Mouse (Mus musculus) mammary gland, adult 2 months (tissue): ENCODE results near the gene Actr3b. TPM values are rescaled to one million over a fixed set of nuclear protein-coding genes. Genes with fewer than 3 reads are reported as not detected.

Experiments
- polyA plus RNA-seq: library from polyadenylated mRNA; depleted of rRNA; stranded (reverse); fragments of >200 nt; gene quantifications from 2 replicates; pipeline ENCODE4 v1.2.3, GENCODE M21; 2012; ENCODE audit warnings: low replicate concordance; rRNA removed

Actr3b gene
- polyA plus RNA-seq: 1.6 and 1.9 TPM in 2 replicates

GRCm38 (mm10) chr5:25759460-25760409 is at the start of gene Actr3b:
Actr3b (plus strand) TSS chr5:25759997.

Other genes with a start within 250 kb of the Actr3b start
- gene Cct8l1, start 243.9 kb upstream of the Actr3b start, polyA plus RNA-seq: 0.16 TPM in 1 of 2 replicates, not detected in the other
- gene Xrcc2, start 54.2 kb upstream of the Actr3b start, polyA plus RNA-seq: 3.6 and 5.0 TPM in 2 replicates
- not detected in 2 replicates for gene Gm21663, start 182.4 kb downstream of the Actr3b start, polyA plus RNA-seq
- gene Gm21671, start 194.4 kb downstream of the Actr3b start, polyA plus RNA-seq: not detected in 2 replicates
- not detected in 2 replicates for gene Gm21680, start 212.7 kb downstream of the Actr3b start, polyA plus RNA-seq
- gene Gm21698, start 228.7 kb downstream of the Actr3b start, polyA plus RNA-seq: not detected in 2 replicates
- gene Gm1979, start 244.8 kb downstream of the Actr3b start, polyA plus RNA-seq: not detected in 2 replicates